Mouse (Mus musculus): ENCODE measurements at regions not wholly inside any gene's neighbourhood (a gene's known extent, or its start where the extent isn't known, plus 50 kb on each side); places are given as distances from the start of the nearest gene placed in this dataset.

- ATAC-seq (replicated peaks in 1 of 2; ENCODE audit: insufficient read depth in 1 of 2, low FRiP score in 2 of 2, low TSS enrichment in 1 of 2, low read depth in 1 of 2, poor library complexity in 2 of 2, severe bottlenecking in 2 of 2) = no peak
These were observed 189.4 kb upstream of the Acvr2a start for GRCm38 (mm10) chr2:48624461-48624860.

DNA sequence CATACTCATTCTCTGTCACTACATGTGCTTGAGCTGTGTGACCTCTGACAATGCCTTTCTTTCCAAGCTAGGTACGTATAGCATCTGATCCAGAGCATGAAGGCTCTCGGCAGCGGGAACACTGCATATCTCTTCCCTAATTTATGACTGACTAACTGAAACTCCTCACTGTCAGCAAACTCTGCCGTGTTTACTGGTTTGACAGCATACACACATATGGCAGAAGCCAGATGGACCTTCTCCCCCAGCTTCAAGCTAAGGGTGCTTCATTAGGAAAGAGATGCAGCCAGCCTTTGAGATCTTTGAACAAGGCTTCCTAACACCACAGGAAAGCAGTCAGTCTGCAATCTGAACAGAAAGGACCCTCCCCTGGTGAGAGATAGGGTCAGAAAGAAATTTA is 186.9 kb upstream of the Acvr2a start:
- no peak for ATAC-seq (replicated peaks in 1 of 2; ENCODE audit: insufficient read depth in 1 of 2, low FRiP score in 2 of 2, low TSS enrichment in 1 of 2, low read depth in 1 of 2, poor library complexity in 2 of 2, severe bottlenecking in 2 of 2)

DNA sequence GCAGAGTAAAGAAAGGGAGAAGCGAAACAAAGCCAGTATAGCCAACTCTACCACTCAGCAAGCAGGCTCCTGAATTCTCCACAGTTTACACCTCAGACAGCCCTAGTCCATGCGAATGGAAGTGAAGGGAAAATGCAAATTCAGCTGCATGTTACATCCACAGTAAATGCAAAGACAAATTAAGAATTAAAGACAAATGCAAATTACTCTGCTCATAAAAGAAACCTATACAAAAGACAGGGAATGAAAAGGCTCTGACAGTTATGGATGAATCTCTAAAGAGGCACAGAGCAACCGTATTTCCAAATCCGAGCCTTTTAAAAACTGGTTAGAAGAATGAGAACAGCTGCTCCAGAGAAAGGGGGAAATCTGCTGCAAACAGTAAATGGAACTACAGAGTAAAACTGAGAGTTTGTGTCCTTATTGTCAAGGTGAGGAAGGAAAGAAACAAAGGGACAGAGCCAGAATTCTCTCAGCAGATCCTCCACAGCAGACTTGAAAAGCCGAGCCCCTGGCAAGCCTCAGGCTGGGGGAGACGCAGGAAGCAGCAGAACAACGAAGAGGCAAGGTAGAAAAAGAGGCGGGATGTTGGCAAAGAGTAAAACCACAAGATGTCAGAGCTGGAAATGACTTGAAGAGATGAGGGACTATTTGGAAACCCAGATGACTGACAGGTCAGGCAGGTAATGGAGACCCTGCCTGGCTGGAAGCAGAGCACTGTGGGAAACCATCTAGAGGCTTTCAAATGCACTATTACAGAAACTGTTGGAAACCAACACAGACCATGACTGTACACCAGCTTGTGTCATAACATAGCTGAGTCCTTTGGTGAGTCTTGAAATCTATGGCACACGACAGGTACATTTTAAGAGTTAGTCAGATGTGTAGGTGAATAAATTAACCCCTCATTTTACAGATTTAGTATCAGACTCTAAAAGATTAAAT is 184.5 kb upstream of the Acvr2a start:
- 0 out of 4 replicates have a peak, but pooled peaks of 1 of the 2 experiments have one; percentile 22 for ATAC-seq (replicated peaks in 1 of 2; ENCODE audit: insufficient read depth in 1 of 2, low FRiP score in 2 of 2, low TSS enrichment in 1 of 2, low read depth in 1 of 2, poor library complexity in 2 of 2, severe bottlenecking in 2 of 2)

DNA sequence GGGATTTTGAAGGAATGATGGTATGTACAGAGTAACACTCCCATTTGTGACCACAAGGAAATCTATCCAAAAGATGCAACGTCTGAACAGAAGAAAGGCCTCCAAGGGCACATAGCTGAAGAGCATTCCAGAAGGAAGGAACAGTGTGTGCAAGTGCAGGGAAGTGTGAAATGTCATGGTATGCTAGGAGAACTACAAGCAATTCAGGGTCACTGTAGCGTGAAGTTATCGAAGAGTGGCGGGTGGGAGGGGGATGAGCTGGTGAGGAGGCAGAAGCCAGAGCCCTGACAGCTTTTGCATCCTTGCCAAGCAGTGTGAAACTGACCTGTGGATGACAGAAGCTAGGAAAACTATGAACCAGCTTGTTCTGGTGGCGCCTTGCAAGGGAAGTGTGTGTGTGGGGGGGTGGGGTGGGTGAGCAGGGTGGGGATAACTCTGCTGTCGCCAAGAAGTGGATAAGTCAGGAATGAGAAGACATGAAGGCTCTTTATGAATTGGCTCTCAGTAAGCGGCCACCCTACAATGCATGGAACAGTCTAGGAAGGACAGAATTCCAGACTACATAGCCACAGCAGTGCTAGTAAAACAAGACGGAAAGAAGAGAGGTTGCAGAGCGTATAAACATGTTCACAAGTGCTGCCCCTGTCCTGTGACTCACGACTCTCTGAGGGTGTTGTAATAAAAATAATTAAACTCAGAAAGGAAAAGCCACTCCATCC is 179.3 kb upstream of the Acvr2a start:
- ATAC-seq (replicated peaks in 1 of 2; ENCODE audit: insufficient read depth in 1 of 2, low FRiP score in 2 of 2, low TSS enrichment in 1 of 2, low read depth in 1 of 2, poor library complexity in 2 of 2, severe bottlenecking in 2 of 2) = no peak

- no peak for ATAC-seq (replicated peaks in 1 of 2; ENCODE audit: insufficient read depth in 1 of 2, low FRiP score in 2 of 2, low TSS enrichment in 1 of 2, low read depth in 1 of 2, poor library complexity in 2 of 2, severe bottlenecking in 2 of 2)
These were observed 177.8 kb upstream of the Acvr2a start for GRCm38 (mm10) chr2:48636108-48636507.

DNA sequence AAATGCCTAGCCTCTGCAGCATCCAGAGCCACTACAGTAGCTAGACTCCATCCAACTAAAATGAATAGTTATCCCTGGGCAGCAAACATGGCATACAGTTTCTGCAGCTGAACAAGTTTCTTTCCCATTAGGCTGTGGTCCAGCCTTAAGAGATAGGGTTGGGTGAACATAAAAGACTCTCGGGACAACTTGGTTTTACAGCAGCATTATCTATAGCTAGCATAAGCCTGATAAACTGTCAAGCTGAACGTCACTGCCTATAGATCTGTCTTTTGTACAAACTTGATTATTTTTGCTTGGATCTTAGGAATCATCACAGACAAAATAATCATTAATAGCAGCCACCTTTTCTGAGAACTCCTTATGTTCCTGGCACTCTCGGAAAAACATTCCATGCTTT is 169.8 kb upstream of the Acvr2a start:
- no peak for ATAC-seq (replicated peaks in 1 of 2; ENCODE audit: insufficient read depth in 1 of 2, low FRiP score in 2 of 2, low TSS enrichment in 1 of 2, low read depth in 1 of 2, poor library complexity in 2 of 2, severe bottlenecking in 2 of 2)

- ATAC-seq (replicated peaks in 1 of 2; ENCODE audit: insufficient read depth in 1 of 2, low FRiP score in 2 of 2, low TSS enrichment in 1 of 2, low read depth in 1 of 2, poor library complexity in 2 of 2, severe bottlenecking in 2 of 2) = no peak
These were observed 163.6 kb upstream of the Acvr2a start for GRCm38 (mm10) chr2:48650281-48650680.

GRCm38 (mm10) chr2:48661222-48661621 is 152.7 kb upstream of the Acvr2a start:
- no peak for ATAC-seq (replicated peaks in 1 of 2; ENCODE audit: insufficient read depth in 1 of 2, low FRiP score in 2 of 2, low TSS enrichment in 1 of 2, low read depth in 1 of 2, poor library complexity in 2 of 2, severe bottlenecking in 2 of 2)

GRCm38 (mm10) chr2:48665103-48665502 is 148.8 kb upstream of the Acvr2a start:
- ATAC-seq (replicated peaks in 1 of 2; ENCODE audit: insufficient read depth in 1 of 2, low FRiP score in 2 of 2, low TSS enrichment in 1 of 2, low read depth in 1 of 2, poor library complexity in 2 of 2, severe bottlenecking in 2 of 2) = no peak

DNA sequence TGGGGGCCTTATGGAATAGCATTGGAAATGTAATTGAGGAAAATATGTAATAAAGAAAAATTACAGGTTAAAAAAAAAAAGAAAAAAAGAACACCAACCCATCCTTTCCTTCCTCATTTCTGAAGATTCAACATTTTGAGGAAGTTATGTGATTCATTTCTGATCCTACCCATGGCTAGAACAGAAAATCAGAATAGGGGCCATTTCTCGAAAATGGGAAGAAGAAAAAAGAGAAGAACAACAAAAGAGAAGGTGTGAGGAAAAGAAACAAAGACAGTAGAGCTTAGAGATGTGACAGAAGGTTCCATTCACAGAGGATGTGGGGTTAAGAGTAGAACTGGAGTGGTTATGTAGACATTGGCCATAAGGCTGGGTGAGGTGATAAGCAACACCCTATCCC is 124.8 kb upstream of the Acvr2a start:
- peak in 1 of 2 experiments; percentile 39; a peak in 1 of 4 replicates for ATAC-seq (replicated peaks in 1 of 2; ENCODE audit: insufficient read depth in 1 of 2, low FRiP score in 2 of 2, low TSS enrichment in 1 of 2, low read depth in 1 of 2, poor library complexity in 2 of 2, severe bottlenecking in 2 of 2)

DNA sequence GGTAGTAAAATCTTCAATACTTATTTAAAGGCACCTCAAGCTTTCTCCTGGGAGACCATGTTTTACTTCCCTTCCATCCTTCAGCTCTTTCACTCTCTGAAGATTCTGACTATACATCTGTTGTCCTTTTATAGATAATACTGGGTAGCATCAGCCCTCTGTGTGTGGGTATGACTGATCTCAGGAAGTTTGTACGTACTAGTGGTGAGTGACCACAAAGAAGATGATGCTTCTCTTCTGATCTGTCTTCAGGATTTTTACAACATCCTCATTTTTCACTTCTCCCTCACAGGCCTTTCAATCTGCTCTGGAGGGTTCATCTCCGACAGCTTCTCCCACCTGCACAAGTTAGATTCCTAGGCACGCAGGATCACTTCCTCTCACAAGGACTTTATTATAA is 119.4 kb upstream of the Acvr2a start:
- ATAC-seq (replicated peaks in 1 of 2; ENCODE audit: insufficient read depth in 1 of 2, low FRiP score in 2 of 2, low TSS enrichment in 1 of 2, low read depth in 1 of 2, poor library complexity in 2 of 2, severe bottlenecking in 2 of 2) = no peak

GRCm38 (mm10) chr2:48700886-48701285 is 113.0 kb upstream of the Acvr2a start:
- no peak for ATAC-seq (replicated peaks in 1 of 2; ENCODE audit: insufficient read depth in 1 of 2, low FRiP score in 2 of 2, low TSS enrichment in 1 of 2, low read depth in 1 of 2, poor library complexity in 2 of 2, severe bottlenecking in 2 of 2)

DNA sequence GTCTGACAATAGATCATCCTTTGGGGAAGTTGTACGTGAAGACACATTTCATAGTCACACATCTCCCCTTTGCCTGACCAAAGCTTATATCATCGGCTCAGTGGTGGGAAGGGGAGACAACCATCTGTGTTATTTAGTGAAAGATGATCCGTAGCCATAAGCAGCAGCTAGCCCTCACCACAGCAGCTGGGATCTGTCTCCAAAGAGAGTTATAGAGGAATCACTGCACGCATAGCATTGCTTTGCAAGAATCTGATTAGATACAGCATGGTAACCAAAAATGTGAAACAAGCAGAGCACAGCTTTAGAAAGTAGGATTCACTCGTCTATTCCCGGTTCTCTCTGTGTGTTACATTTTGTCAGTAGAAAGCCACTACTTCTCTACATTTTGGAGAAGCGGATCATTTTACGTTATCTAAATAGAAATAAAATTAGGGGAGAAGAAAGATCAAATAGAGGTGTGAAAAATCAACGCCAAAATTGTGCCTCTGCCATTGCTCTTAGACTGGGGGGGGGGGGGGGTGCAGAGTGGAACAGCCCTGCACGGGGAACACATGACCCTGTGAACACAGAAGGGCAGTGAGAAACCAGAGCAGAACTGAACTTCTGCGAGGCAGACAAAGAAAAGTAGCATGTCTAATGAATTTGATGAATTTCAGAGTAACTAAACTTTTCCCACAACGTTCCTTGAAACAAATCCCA is 108.7 kb upstream of the Acvr2a start:
- ATAC-seq (replicated peaks in 1 of 2; ENCODE audit: insufficient read depth in 1 of 2, low FRiP score in 2 of 2, low TSS enrichment in 1 of 2, low read depth in 1 of 2, poor library complexity in 2 of 2, severe bottlenecking in 2 of 2) = no peak

DNA sequence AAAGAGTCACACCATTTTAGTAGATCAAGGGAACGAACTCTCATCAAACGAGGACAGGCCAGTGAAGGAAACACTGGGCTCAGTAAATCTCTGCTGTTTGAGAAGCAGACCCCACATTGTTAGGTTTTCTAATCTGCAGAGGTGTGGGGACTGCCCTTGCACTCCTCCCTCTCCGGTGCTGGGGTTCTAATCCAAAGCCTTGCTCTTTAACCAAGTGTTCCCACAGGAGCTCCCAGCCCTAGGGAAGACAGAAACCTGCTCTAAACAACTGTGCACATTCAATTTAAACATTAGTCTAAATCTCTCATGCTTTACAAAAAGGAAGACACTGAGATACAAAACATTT is 108.1 kb upstream of the Acvr2a start:
- no peak for ATAC-seq (replicated peaks in 1 of 2; ENCODE audit: insufficient read depth in 1 of 2, low FRiP score in 2 of 2, low TSS enrichment in 1 of 2, low read depth in 1 of 2, poor library complexity in 2 of 2, severe bottlenecking in 2 of 2)

- ATAC-seq (replicated peaks in 1 of 2; ENCODE audit: insufficient read depth in 1 of 2, low FRiP score in 2 of 2, low TSS enrichment in 1 of 2, low read depth in 1 of 2, poor library complexity in 2 of 2, severe bottlenecking in 2 of 2) = no peak
These were observed 107.7 kb upstream of the Acvr2a start for GRCm38 (mm10) chr2:48706188-48706587.

- no peak; a peak in 1 of 4 replicates for ATAC-seq (replicated peaks in 1 of 2; ENCODE audit: insufficient read depth in 1 of 2, low FRiP score in 2 of 2, low TSS enrichment in 1 of 2, low read depth in 1 of 2, poor library complexity in 2 of 2, severe bottlenecking in 2 of 2)
These were observed 97.7 kb upstream of the Acvr2a start for GRCm38 (mm10) chr2:48716206-48716605.

DNA sequence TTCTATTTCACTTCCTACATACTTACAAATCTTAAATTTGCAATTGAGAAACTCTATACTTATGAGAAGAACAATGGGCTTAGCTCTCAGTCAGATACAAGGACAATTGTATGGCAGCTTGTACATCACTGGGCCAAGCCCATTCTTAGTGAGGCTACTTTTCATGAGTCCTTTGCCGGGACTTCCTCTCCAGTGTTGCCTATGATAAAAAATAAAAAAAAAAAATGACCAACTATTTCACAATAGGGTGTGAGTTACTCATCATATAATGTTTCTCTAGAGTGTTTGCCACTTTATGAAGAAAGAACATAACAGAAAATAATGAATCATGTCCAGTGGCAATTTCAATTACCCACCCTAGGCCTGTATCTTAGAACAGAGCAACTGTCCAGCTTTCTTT is 96.1 kb upstream of the Acvr2a start:
- no peak for ATAC-seq (replicated peaks in 1 of 2; ENCODE audit: insufficient read depth in 1 of 2, low FRiP score in 2 of 2, low TSS enrichment in 1 of 2, low read depth in 1 of 2, poor library complexity in 2 of 2, severe bottlenecking in 2 of 2)

DNA sequence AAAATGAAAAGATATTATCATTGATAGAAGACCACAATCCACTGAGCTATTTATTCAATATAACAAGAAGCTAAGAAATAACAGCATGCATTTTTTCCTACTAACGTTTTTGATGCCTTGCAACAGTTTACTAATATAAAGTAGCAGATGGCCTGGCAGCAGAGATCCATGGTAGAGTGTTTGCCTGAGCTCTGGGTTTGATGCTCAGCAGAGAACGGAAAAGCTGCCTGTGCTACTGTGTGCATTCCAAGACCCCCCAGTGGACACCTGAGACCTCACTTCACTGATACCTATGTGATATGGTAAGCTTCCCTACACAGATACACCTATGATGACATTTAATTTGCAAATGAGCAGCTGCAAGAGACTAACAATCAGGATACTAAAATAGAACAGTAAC is 95.6 kb upstream of the Acvr2a start:
- ATAC-seq (replicated peaks in 1 of 2; ENCODE audit: insufficient read depth in 1 of 2, low FRiP score in 2 of 2, low TSS enrichment in 1 of 2, low read depth in 1 of 2, poor library complexity in 2 of 2, severe bottlenecking in 2 of 2) = no peak

Data from hematopoietic stem cell, adult 5-6 weeks (primary cell).